Mouse (Mus musculus) gonadal fat pad, adult 2 months (tissue): ENCODE results near the gene Gm44973. TPM values are rescaled to one million over a fixed set of nuclear protein-coding genes. Genes with fewer than 3 reads are reported as not detected.
"Not testable (repeated sequence)": the region's sequence is repeated elsewhere in the genome, so short reads cannot be mapped to it uniquely, and the experiment has no call there.

Source experiments
- DNase-seq: peaks from one replicate; pipeline ENCODE4 v3.0.0-alpha.2; 2012; ENCODE audit warnings: low read depth
- polyA plus RNA-seq: library from polyadenylated mRNA; depleted of rRNA; stranded (reverse); fragments of >200 nt; gene quantifications from 2 replicates; pipeline ENCODE4 v1.2.3, GENCODE M21; 2012

Gene Gm44973
- polyA plus RNA-seq, 1 experiment = 0.18 TPM

GRCm38 (mm10) chr7:5051193-5052192, 36.2 kb downstream of the Gm44973 start, which contains the start of gene Zfp580:
TSS of gene Zfp580 (plus strand) at chr7:5051538.
- no peak for DNase-seq

- no peak for DNase-seq
Observed at GRCm38 (mm10) chr7:5052438-5052837, 37.1 kb downstream of the Gm44973 start.

- DNase-seq = no peak
Observed at GRCm38 (mm10) chr7:5052931-5053343, 37.6 kb downstream of the Gm44973 start.

- DNase-seq = no peak
Observed at GRCm38 (mm10) chr7:5053456-5054179, 38.3 kb downstream of the Gm44973 start.

- DNase-seq = no peak
Observed at GRCm38 (mm10) chr7:5056651-5057263, 41.5 kb downstream of the Gm44973 start.

- no peak for DNase-seq
Observed at GRCm38 (mm10) chr7:5057381-5057780, 42.1 kb downstream of the Gm44973 start.

- DNase-seq = no peak
Observed at GRCm38 (mm10) chr7:5057804-5058203, 42.5 kb downstream of the Gm44973 start.

GRCm38 (mm10) chr7:5058631-5059030, 43.3 kb downstream of the Gm44973 start:
- DNase-seq = no peak

GRCm38 (mm10) chr7:5059421-5059820, 44.1 kb downstream of the Gm44973 start:
- DNase-seq = no peak

GRCm38 (mm10) chr7:5060239-5060731, 45.0 kb downstream of the Gm44973 start:
- no peak for DNase-seq

GRCm38 (mm10) chr7:5060944-5061773, 45.9 kb downstream of the Gm44973 start:
- DNase-seq = peak; percentile 81

- no peak for DNase-seq
Observed at GRCm38 (mm10) chr7:5061774-5062359, 46.6 kb downstream of the Gm44973 start, which contains the start of gene U2af2. TSS of gene U2af2 (plus strand) at chr7:5062143.

- DNase-seq = no peak
Observed at GRCm38 (mm10) chr7:5062360-5063001, 47.2 kb downstream of the Gm44973 start.

- no peak for DNase-seq
Observed at GRCm38 (mm10) chr7:5064886-5065285, 49.6 kb downstream of the Gm44973 start.

- DNase-seq = no peak
Observed at GRCm38 (mm10) chr7:5073586-5073985, 58.3 kb downstream of the Gm44973 start.

- DNase-seq = no peak
Observed at GRCm38 (mm10) chr7:5074984-5075383, 59.7 kb downstream of the Gm44973 start.

GRCm38 (mm10) chr7:5076931-5077330, 61.6 kb downstream of the Gm44973 start:
- DNase-seq = no peak

GRCm38 (mm10) chr7:5079365-5080009, 64.2 kb downstream of the Gm44973 start:
- not testable (repeated sequence) for DNase-seq

GRCm38 (mm10) chr7:5080010-5080751, 64.9 kb downstream of the Gm44973 start, which contains the start of gene Epn1:
TSS of gene Epn1 (plus strand) at chr7:5080235.
- peak; percentile 50 for DNase-seq
